Mouse (Mus musculus) heart, postnatal 0 days (tissue): Measurements from ENCODE around the gene Mycbpap. TPM values are rescaled to one million over a fixed set of nuclear protein-coding genes. Genes with fewer than 3 reads are reported as not detected.

Source experiments
- ATAC-seq: fragments of 200-750 bp; cut with Nextera tagmentation; 2 replicates; pipeline ENCODE4 v1.8.0; 2017; ENCODE audit warnings: low read depth, moderate number of reproducible peaks, moderate library complexity; ENCODE audit not compliant: insufficient read depth
- DNase-seq: peaks from one replicate; pipeline ENCODE4 v3.0.0-alpha.2; 2016; ENCODE audit warnings: low spot score
- H3K27ac ChIP-seq: fragments of 300-500 bp; sonication (generic); 2 replicates; pipeline ENCODE4 v1.5.1; 2014; ENCODE audit warnings: low read depth, mild to moderate bottlenecking
- H3K27me3 ChIP-seq: fragments of 300-500 bp; sonication (generic); 2 replicates; pipeline ENCODE4 v1.6.1; 2014; ENCODE audit warnings: low read length, mixed read lengths; ENCODE audit not compliant: control insufficient read depth, insufficient read depth
- H3K36me3 ChIP-seq: fragments of 300-500 bp; sonication (generic); replicated peaks from 2 replicates; pipeline ENCODE4 v1.6.1; 2014; ENCODE audit warnings: low read length, mixed read lengths; ENCODE audit not compliant: control insufficient read depth, insufficient read depth
- H3K4me1 ChIP-seq: fragments of 300-500 bp; sonication (generic); 2 replicates; pipeline ENCODE4 v1.6.1; 2014; ENCODE audit warnings: antibody characterized with exemption; ENCODE audit not compliant: control insufficient read depth, insufficient read depth
- H3K4me2 ChIP-seq: fragments of 300-500 bp; sonication (generic); 2 replicates; pipeline ENCODE4 v1.6.1; 2014; ENCODE audit warnings: low read depth, mild to moderate bottlenecking, low read length, moderate library complexity
- H3K4me3 ChIP-seq: fragments of 300-500 bp; sonication (generic); 2 replicates; pipeline ENCODE4 v1.5.1; 2014; ENCODE audit warnings: low read depth, low read length
- H3K9ac ChIP-seq: fragments of 300-500 bp; sonication (generic); replicated peaks from 2 replicates; pipeline ENCODE4 v1.6.1; 2014; ENCODE audit warnings: low read depth, low read length, mixed read lengths
- H3K9me3 ChIP-seq: fragments of 300-500 bp; sonication (generic); replicated peaks from 2 replicates; pipeline ENCODE4 v1.6.1; 2016; ENCODE audit warnings: low read length; ENCODE audit not compliant: control insufficient read depth
- CTCF ChIP-seq: IDR thresholded peaks from 2 replicates; pipeline ENCODE4 v1.5.1; 2016; ENCODE audit warnings: antibody characterized with exemption, control low read depth, low read depth
- EP300 ChIP-seq: IDR thresholded peaks from 2 replicates; pipeline ENCODE4 v1.6.1; 2016; ENCODE audit warnings: antibody characterized with exemption, low read depth
- WGBS: fragments of 180-500 bp; shearing (Covaris S2); extraction: QIAGEN DNeasy Blood & Tissue Kit; methylation state at CpG from one replicate; pipeline ENCODE4 v1.1.7; 2014; 5-methylcytosine and 5-hydroxymethylcytosine counted together
- polyA plus RNA-seq: library from polyadenylated mRNA; unstranded; fragments of >200 nt; fragmentation: Nextera tagmentation; extraction: Ambion mirVana; gene quantifications from 2 replicates; pipeline ENCODE4 v1.2.1, GENCODE M21; 2015
- total RNA-seq: library from RNA; depleted of rRNA; stranded (reverse); fragments of >200 nt; gene quantifications from 2 replicates; pipeline ENCODE4 v1.2.3, GENCODE M21; 2014; ENCODE audit warnings: low replicate concordance

Gene Mycbpap
- total and polyA plus RNA-seq, 2 experiments from 2014 or later: 3.2 to 3.5 TPM

GRCm38 (mm10) chr11:94549691-94550441, 28.3 kb upstream of the Mycbpap start:
- Histone ChIP-seq H3K36me3 (no peaks in the 10 kb centered on the region), H3K9me3 (no peaks in the 10 kb centered on the region), H3K4me3 (no peak overlapping the region), H3K4me1 (peaks cover 10% of the 10 kb centered on the region), H3K4me2 (0 out of 2 replicates have a peak overlapping the region, but pooled peaks have one; percentile 99), H3K9ac (peak overlapping the region; percentile 75; the same call in 1 of the 2 replicates), H3K27ac (peak overlapping the region; percentile 93), H3K27me3 (no peaks in the 10 kb centered on the region)
- DNase-seq: no peak
- 65% methylated on average over 10 of the region's 10 CpGs for WGBS
- no peak for ATAC-seq
- TF ChIP-seq EP300 (no peak), CTCF (no peak)

- H3K4me3 ChIP-seq: peak within 1 kb of the TSS; percentile 68
- peak within 1 kb of the TSS; percentile 99 for H3K4me2 ChIP-seq
- no peaks in the 10 kb centered on the region for H3K27me3 ChIP-seq
- no peaks in the 10 kb centered on the region for H3K9me3 ChIP-seq
- H3K9ac ChIP-seq: peak within 1 kb of the TSS; percentile 75
- H3K4me1 ChIP-seq: peaks cover 10% of the 10 kb centered on the region
- no peaks in the 10 kb centered on the region for H3K36me3 ChIP-seq
- DNase-seq (peak; percentile 92), ATAC-seq (peak; percentile 90)
- TF ChIP-seq CTCF (peak; percentile 77), EP300 (0 out of 2 replicates have a peak, but pooled peaks have one; percentile 58)
- peak within 1 kb of the TSS; percentile 93 for H3K27ac ChIP-seq
- 3% methylated on average over 47 of the region's 49 CpGs for WGBS
Observed at GRCm38 (mm10) chr11:94548888-94549690, 27.5 kb upstream of the Mycbpap start, which contains the start of gene Rsad1. Gene Rsad1 (minus strand): TSS chr11:94549255.

GRCm38 (mm10) chr11:94548041-94548784, 26.7 kb upstream of the Mycbpap start:
- ATAC-seq (peak; percentile 16), DNase-seq (peak; percentile 43)
- Histone ChIP-seq H3K4me2 (peak overlapping the region; percentile 99), H3K27ac (peak overlapping the region; percentile 93), H3K4me1 (peaks cover 10% of the 10 kb centered on the region), H3K4me3 (peak overlapping the region; percentile 68), H3K9me3 (no peaks in the 10 kb centered on the region), H3K27me3 (no peaks in the 10 kb centered on the region), H3K36me3 (no peaks in the 10 kb centered on the region), H3K9ac (peak overlapping the region; percentile 75)
- TF ChIP-seq EP300 (no peak; the same call in 1 of the 2 replicates), CTCF (no peak)
- 8% methylated on average over 24 of the region's 24 CpGs for WGBS

- H3K27me3 ChIP-seq: no peaks in the 10 kb centered on the region
- no peak overlapping the region for H3K4me2 ChIP-seq
- peaks cover 7% of the 10 kb centered on the region; the same call in 1 of the 2 replicates for H3K36me3 ChIP-seq
- H3K27ac ChIP-seq: no peak overlapping the region
- no peak for TF ChIP-seq EP300
- TF ChIP-seq CTCF: no peak
- no peaks in the 10 kb centered on the region for H3K9me3 ChIP-seq
- H3K9ac ChIP-seq: no peak overlapping the region
- DNase-seq: no peak
- H3K4me3 ChIP-seq: no peak overlapping the region
- 97% methylated on average over 6 of the region's 6 CpGs for WGBS
- no peak for ATAC-seq
- peaks cover 10% of the 10 kb centered on the region for H3K4me1 ChIP-seq
Observed at GRCm38 (mm10) chr11:94547271-94547670, 25.7 kb upstream of the Mycbpap start.

- Histone ChIP-seq H3K9me3 (no peaks in the 10 kb centered on the region), H3K9ac (no peak overlapping the region), H3K4me3 (no peak overlapping the region), H3K4me1 (peaks cover 10% of the 10 kb centered on the region), H3K4me2 (no peak overlapping the region), H3K36me3 (peaks cover 12% of the 10 kb centered on the region; the same call in 1 of the 2 replicates), H3K27ac (no peak overlapping the region), H3K27me3 (no peaks in the 10 kb centered on the region)
- DNase-seq (no peak), ATAC-seq (no peak)
- WGBS: 97% methylated on average over 5 of the region's 5 CpGs
- no peak for TF ChIP-seq CTCF
- TF ChIP-seq EP300: no peak
Observed at GRCm38 (mm10) chr11:94546381-94546780, 24.8 kb upstream of the Mycbpap start.
